Mouse (Mus musculus): Measurements from ENCODE around the gene Elfn1. TPM values are rescaled to one million over a fixed set of nuclear protein-coding genes. Genes with fewer than 3 reads are reported as not detected.
A peak's percentile ranks its signal among the peaks of the same experiment; 100 is the strongest.
"Not testable (repeated sequence)": the region's sequence is repeated elsewhere in the genome, so short reads cannot be mapped to it uniquely, and the experiment has no call there.

The Elfn1 gene
- polyA plus RNA-seq, 1 experiment from 2014 or later: 2.7 TPM

- H3K4me3 ChIP-seq: no peak overlapping the region
- H3K4me2 ChIP-seq: no peak overlapping the region
- H3K27ac ChIP-seq: no peak overlapping the region
- H3K27me3 ChIP-seq (replicated peaks): no peaks in the 10 kb centered on the region
- 91% methylated on average over 1 of the region's 1 CpGs for WGBS
- peaks cover 14% of the 10 kb centered on the region for H3K4me1 ChIP-seq
- no peak overlapping the region for H3K9ac ChIP-seq
- H3K9me3 ChIP-seq: no peaks in the 10 kb centered on the region
- no peaks in the 10 kb centered on the region for H3K36me3 ChIP-seq (replicated peaks)
- no peak for ATAC-seq (replicated peaks)
These were observed 74.2 kb downstream of the Elfn1 start for GRCm38 (mm10) chr5:139981976-139982375.

- Histone ChIP-seq H3K4me1 (no peaks in the 10 kb centered on the region), H3K27ac (no peak overlapping the region), H3K4me3 (no peak overlapping the region), H3K27me3 (replicated peaks) (no peaks in the 10 kb centered on the region), H3K36me3 (replicated peaks) (no peaks in the 10 kb centered on the region), H3K4me2 (no peak overlapping the region), H3K9me3 (peaks cover 11% of the 10 kb centered on the region; the same call in 1 of the 2 replicates), H3K9ac (no peak overlapping the region)
- WGBS: 46% methylated on average over 18 of the region's 18 CpGs
- ATAC-seq (replicated peaks): no peak
These were observed 77.5 kb downstream of the Elfn1 start for GRCm38 (mm10) chr5:139985073-139985746.

DNA sequence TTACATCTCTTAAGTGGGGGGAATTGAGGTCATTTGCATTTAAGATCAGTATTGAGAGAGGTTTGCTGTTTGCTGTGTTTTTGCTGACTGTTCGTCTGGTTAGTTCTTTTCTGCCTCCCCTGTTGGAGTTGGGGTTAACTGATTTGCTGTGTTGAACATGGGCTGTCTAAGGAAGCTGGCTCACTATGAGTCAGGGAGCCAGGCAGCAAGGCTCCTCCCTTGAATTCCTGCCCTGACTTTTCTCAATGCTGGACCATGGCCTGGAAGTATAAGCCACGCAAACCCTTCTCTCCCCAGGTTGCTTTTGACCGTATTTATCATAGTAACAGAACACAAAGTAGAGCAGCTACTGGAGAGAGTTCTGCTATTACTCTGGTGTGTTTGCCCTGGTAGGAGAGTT is 83.8 kb downstream of the Elfn1 start:
- H3K27me3 ChIP-seq (replicated peaks): no peaks in the 10 kb centered on the region
- H3K4me2 ChIP-seq: no peak overlapping the region
- H3K27ac ChIP-seq: no peak overlapping the region
- H3K9me3 ChIP-seq: peaks cover 11% of the 10 kb centered on the region; the same call in 1 of the 2 replicates
- 93% methylated on average over 3 of the region's 3 CpGs for WGBS
- ATAC-seq (replicated peaks): no peak
- H3K9ac ChIP-seq: no peak overlapping the region
- H3K4me1 ChIP-seq: no peaks in the 10 kb centered on the region
- H3K36me3 ChIP-seq (replicated peaks): no peaks in the 10 kb centered on the region
- H3K4me3 ChIP-seq: no peak overlapping the region

GRCm38 (mm10) chr5:139998321-139998720 is 90.6 kb downstream of the Elfn1 start:
- H3K4me3 ChIP-seq; H3K9me3 ChIP-seq; H3K27ac ChIP-seq; H3K4me2 ChIP-seq; ATAC-seq (replicated peaks); H3K27me3 ChIP-seq (replicated peaks); H3K36me3 ChIP-seq (replicated peaks); H3K4me1 ChIP-seq; H3K9ac ChIP-seq: not testable (repeated sequence)
- WGBS: 73% methylated on average over 12 of the region's 12 CpGs

DNA sequence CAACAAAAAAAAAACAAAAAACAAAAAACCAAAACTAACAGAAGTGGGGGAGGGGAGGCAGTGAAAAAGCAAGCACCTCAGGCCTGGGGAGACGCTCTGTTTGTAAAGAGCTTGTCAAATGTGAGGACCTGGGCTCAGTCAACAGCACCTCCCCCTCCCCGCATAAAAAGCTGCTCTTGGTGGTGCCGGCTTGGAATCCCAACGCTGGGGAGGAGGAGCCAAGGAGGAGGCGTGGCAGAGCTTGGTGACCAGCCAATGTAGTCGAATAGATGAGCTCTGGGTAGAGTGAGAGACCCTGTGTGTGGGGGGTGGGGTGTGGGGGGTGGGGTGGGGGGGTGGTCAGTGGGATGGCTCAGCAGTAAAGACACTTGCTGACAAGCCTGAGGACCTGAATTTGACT is 91.2 kb downstream of the Elfn1 start:
- Histone ChIP-seq H3K36me3 (replicated peaks) (no peaks in the 10 kb centered on the region), H3K4me3 (no peak overlapping the region), H3K9me3 (no peaks in the 10 kb centered on the region), H3K9ac (no peak overlapping the region), H3K4me1 (peaks cover 3% of the 10 kb centered on the region; the same call in 1 of the 2 replicates), H3K27ac (no peak overlapping the region), H3K27me3 (replicated peaks) (no peaks in the 10 kb centered on the region), H3K4me2 (no peak overlapping the region)
- no peak for ATAC-seq (replicated peaks)
- WGBS: 25% methylated on average over 6 of the region's 6 CpGs

DNA sequence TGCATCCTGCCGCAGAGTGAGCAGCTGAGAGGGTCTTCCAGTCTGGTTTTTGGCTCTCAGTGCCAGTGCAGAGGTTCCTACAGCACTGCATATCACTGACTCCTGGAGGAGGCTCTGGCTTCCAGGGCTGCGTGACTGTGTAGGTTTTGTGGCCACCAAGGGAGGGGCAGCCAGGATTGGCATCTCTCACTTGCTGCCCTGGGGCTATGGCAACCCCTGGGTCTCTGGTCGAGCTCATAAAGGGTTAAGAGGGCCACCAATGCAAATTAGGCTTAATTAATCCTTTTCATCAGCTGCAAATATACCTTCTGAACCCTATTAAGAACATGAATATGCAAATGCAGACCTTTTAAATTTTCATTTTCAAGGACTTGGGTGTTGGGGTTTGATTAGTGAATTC is 94.8 kb downstream of the Elfn1 start:
- Histone ChIP-seq H3K4me2 (no peak overlapping the region), H3K36me3 (replicated peaks) (no peaks in the 10 kb centered on the region), H3K9ac (no peak overlapping the region), H3K4me1 (peaks cover 8% of the 10 kb centered on the region), H3K4me3 (no peak overlapping the region), H3K9me3 (no peaks in the 10 kb centered on the region), H3K27ac (no peak overlapping the region), H3K27me3 (replicated peaks) (peaks cover 13% of the 10 kb centered on the region)
- ATAC-seq (replicated peaks): no peak
- 37% methylated on average over 3 of the region's 3 CpGs for WGBS

DNA sequence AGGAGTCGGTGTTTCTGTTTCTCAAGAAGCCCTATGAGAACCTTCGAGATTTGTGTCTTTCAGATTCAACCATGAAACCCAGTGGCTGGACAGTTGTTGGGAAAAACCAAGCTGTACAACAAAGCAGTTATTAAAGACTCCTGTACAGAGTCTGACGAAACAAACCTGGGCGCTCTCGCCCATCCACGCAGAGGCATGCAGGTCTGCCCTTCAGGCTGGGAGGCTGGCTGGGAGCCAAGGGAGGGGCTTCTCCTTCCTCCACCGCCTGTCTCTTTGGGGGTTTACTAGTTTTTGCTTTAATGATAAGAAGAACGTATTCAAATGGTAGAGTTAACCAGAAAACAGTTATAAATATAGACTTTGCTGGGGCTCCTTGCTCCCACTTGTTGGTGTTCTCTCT is 99.1 kb downstream of the Elfn1 start:
- 54% methylated on average over 8 of the region's 8 CpGs for WGBS
- no peak overlapping the region for H3K4me3 ChIP-seq
- H3K9me3 ChIP-seq: no peaks in the 10 kb centered on the region
- no peak overlapping the region for H3K9ac ChIP-seq
- ATAC-seq (replicated peaks): no peak
- no peak overlapping the region for H3K27ac ChIP-seq
- peaks cover 35% of the 10 kb centered on the region for H3K27me3 ChIP-seq (replicated peaks)
- H3K4me2 ChIP-seq: no peak overlapping the region
- no peaks in the 10 kb centered on the region for H3K36me3 ChIP-seq (replicated peaks)
- peaks cover 18% of the 10 kb centered on the region for H3K4me1 ChIP-seq

DNA sequence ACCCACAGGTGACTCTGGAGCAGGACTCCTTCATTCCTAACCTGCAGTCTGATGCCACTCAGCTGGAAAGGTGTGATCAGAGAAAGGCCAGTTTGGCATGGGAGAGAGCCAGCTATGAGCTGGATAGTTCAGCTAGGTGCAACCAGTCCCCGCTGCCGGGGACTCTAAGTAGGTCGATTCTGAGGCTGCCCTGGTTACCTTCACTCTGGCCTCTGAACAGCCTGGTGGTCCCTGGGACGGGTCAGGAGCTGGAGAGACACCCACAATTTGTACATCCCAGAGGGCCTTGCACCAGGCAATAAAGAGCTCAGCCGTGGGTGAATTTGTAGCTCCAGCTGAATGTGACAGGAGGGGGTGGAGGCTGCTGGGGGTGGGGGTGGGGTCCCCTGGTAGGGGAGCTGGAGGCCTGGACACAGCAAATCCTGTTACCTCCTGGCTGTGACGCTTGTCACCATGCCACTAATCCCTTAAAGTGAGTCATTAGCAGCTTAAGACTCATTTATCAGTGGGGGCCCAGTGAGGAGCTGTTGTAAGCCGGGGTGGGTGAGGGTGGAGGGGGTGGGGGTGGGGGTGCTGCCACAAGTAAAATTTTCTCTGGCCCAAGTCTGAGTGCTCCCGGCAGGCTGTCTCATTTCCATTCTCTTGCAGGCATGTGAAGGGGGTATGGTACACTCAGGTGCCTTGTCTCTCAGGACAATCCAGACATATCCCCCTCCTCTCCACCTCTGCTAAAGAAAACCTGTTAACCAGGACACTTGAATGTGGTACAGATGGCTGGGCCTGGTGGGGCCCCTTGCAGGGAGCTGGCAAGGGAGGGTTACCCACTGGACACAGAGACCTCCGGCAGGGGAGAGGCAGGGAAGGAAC is 100.1 kb downstream of the Elfn1 start:
- 17% methylated on average over 9 of the region's 9 CpGs for WGBS
- H3K36me3 ChIP-seq (replicated peaks): no peaks in the 10 kb centered on the region
- peaks cover 35% of the 10 kb centered on the region for H3K27me3 ChIP-seq (replicated peaks)
- no peak overlapping the region for H3K27ac ChIP-seq
- ATAC-seq (replicated peaks): peak; percentile 45; the same call in 1 of the 2 replicates
- H3K4me3 ChIP-seq: no peak overlapping the region
- no peak overlapping the region for H3K9ac ChIP-seq
- H3K9me3 ChIP-seq: no peaks in the 10 kb centered on the region
- H3K4me1 ChIP-seq: peaks cover 15% of the 10 kb centered on the region
- H3K4me2 ChIP-seq: no peak overlapping the region

DNA sequence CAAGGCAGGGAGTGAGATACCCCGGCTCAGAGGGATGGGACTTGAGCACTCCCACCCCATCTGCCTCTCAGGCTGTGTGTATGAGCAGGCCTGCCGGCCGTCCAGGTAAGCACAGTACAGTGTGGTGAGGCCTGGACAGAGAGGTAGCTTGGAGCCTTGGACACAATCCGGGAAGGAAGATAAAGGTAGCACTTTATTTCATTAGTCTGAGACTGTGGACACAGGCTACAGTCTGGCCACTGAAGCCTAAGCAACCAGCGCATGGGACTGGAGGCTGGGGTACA is 100.7 kb downstream of the Elfn1 start:
- ATAC-seq (replicated peaks): 0 out of 2 replicates have a peak, but pooled peaks have one; percentile 62
- 52% methylated on average over 5 of the region's 5 CpGs for WGBS
- no peaks in the 10 kb centered on the region for H3K36me3 ChIP-seq (replicated peaks)
- peaks cover 35% of the 10 kb centered on the region for H3K27me3 ChIP-seq (replicated peaks)
- H3K4me1 ChIP-seq: peaks cover 15% of the 10 kb centered on the region
- H3K4me2 ChIP-seq: no peak overlapping the region
- H3K9ac ChIP-seq: no peak overlapping the region
- no peak overlapping the region for H3K4me3 ChIP-seq
- H3K9me3 ChIP-seq: no peaks in the 10 kb centered on the region
- no peak overlapping the region for H3K27ac ChIP-seq

DNA sequence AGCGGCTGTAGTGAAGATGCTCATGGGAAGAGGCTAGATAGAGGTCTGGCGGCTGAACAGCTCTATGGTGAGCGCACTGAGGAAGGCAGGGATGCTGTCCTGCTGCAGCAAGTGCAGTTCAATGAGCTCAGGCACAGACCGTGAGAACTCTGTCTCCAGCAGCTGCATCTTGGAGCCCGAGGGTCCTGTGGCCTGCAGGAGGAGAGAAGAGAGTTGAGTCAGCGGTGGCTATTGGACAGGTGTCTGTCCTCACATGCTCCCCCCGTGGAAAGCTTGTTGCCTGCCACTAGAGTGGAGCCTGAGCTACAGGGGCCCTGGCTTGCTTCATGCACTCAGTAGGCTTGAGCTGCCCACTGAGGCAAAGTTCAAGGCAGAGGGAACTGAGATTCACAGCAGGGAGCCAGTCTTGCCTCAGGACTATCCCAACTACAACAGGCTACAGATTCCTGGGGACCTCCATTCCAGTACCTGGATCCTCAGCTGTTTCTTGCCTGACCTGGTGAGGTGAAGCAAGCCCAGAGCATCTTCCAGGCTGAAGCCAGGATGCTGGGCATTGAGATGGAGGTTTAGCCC is 101.4 kb downstream of the Elfn1 start:
- Histone ChIP-seq H3K9me3 (no peaks in the 10 kb centered on the region), H3K4me3 (no peak overlapping the region), H3K4me1 (peaks cover 19% of the 10 kb centered on the region), H3K4me2 (no peak overlapping the region), H3K27ac (no peak overlapping the region), H3K27me3 (replicated peaks) (peaks cover 37% of the 10 kb centered on the region), H3K9ac (no peak overlapping the region), H3K36me3 (replicated peaks) (no peaks in the 10 kb centered on the region)
- no peak for ATAC-seq (replicated peaks)
- 71% methylated on average over 7 of the region's 7 CpGs for WGBS

GRCm38 (mm10) chr5:140010405-140010804 is 102.7 kb downstream of the Elfn1 start:
- Histone ChIP-seq H3K27ac (no peak overlapping the region), H3K27me3 (replicated peaks) (peaks cover 34% of the 10 kb centered on the region), H3K4me2 (no peak overlapping the region), H3K36me3 (replicated peaks) (no peaks in the 10 kb centered on the region), H3K9ac (no peak overlapping the region), H3K4me1 (peaks cover 19% of the 10 kb centered on the region), H3K9me3 (no peaks in the 10 kb centered on the region), H3K4me3 (no peak overlapping the region)
- 84% methylated on average over 3 of the region's 3 CpGs for WGBS
- ATAC-seq (replicated peaks): no peak

- no peaks in the 10 kb centered on the region for H3K9me3 ChIP-seq
- WGBS: 90% methylated on average over 12 of the region's 12 CpGs
- no peak overlapping the region for H3K4me2 ChIP-seq
- H3K36me3 ChIP-seq (replicated peaks): no peaks in the 10 kb centered on the region
- peaks cover 25% of the 10 kb centered on the region for H3K27me3 ChIP-seq (replicated peaks)
- no peak overlapping the region for H3K4me3 ChIP-seq
- no peak for ATAC-seq (replicated peaks)
- no peak overlapping the region for H3K27ac ChIP-seq
- H3K4me1 ChIP-seq: peaks cover 15% of the 10 kb centered on the region
- H3K9ac ChIP-seq: no peak overlapping the region
These were observed 104.7 kb downstream of the Elfn1 start for GRCm38 (mm10) chr5:140012286-140012967.
